Mouse (Mus musculus) lung, postnatal 0 days (tissue): Measurements from ENCODE around the gene Anxa9.

Experiments used
- CTCF ChIP-seq: IDR thresholded peaks from 2 replicates; pipeline ENCODE4 v1.5.1; 2016; ENCODE audit warnings: antibody characterized with exemption, mild to moderate bottlenecking
- EP300 ChIP-seq: IDR thresholded peaks from 2 replicates; pipeline ENCODE4 v1.6.1; 2016; ENCODE audit warnings: antibody characterized with exemption, mild to moderate bottlenecking, control low read depth

- TF ChIP-seq EP300 (no peak), CTCF (no peak)
Observed at GRCm38 (mm10) chr3:95310496-95310895, 3.5 kb upstream of the Anxa9 start.
